Comparison of ENCODE assay signal across 14 mouse cellular contexts in the genomic region with DNA sequence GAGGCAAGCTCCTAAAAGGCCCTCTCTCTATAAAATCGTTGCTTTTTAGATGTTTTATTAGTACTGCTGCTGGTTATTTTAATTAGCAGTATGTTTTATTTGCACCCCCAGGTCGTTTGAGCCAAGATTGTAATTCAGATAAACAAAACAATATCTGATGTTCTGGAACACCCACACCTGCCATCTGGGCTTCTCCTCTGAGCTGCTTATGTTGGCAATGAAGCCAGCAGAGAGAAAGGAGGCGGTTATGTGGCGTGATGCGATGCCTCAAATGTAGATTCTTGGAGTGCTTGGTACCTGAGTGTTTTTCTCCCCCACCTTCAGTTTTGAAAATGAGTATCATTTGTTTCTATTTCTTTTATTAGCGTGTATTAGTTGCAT. TPM values are rescaled to one million over a fixed set of nuclear protein-coding genes. Genes with fewer than 3 reads are reported as not detected.
A peak's percentile ranks its signal among the peaks of the same experiment; 100 is the strongest.
DNase-seq lines count a peak whose midpoint lies in the region; ATAC-seq and TF ChIP-seq lines count a peak whose summit lies in the region.
"Had no signal": no experiment of that assay in that cellular context is flagged by ENCODE, and none has a peak within 500 bp of the region (broad histone marks: within the 10 kb centered on the region; RNA-seq: fewer than 3 reads in every experiment).

No protein-coding gene starts in this region.

- TF ChIP-seq CTCF in forebrain, postnatal 0 days (IDR thresholded peaks at IDR 0.05; ENCODE audit: low read depth), result no peak

- DNase-seq in cerebellum, adult 11-12 months, result peak; percentile 65
- peak; percentile 54 for DNase-seq in forebrain, postnatal 0 days
- DNase-seq in left cerebral cortex, postnatal 25 days (ENCODE audit: low spot score in 2 of 2), result peak; percentile 73 to 92
- DNase-seq in kidney, adult 11 months, result no peak
- DNase-seq in thymus, postnatal 25 days, result no peak
- DNase-seq: heart, adult 18-20 months; heart, postnatal 4 days had no signal

- H3K4me2 ChIP-seq in hindbrain, embryonic 13.5 days, result no peak overlapping the region
- no peak overlapping the region for H3K4me2 ChIP-seq in hindbrain, embryonic 12.5 days (replicated peaks)
- H3K4me2 ChIP-seq in forebrain, postnatal 0 days (ENCODE audit: low read depth), result no peak overlapping the region
- H3K4me2 ChIP-seq: lung, embryonic 15.5 days; midbrain, embryonic 12.5 days; neural tube, embryonic 12.5 days had no signal

- intact Hi-C loops in left cerebral cortex, postnatal 25 days (cut with DNase I), result loop anchor here (1.0 kb wide), 1 partner anchor 15 kb away; no protein-coding TSS in a partner anchor

- WGBS in hindbrain, embryonic 13.5 days, result 69% methylated on average over 6 of the region's 6 CpGs
- WGBS in hindbrain, embryonic 12.5 days, result 78% methylated on average over 6 of the region's 6 CpGs
- 46% methylated on average over 6 of the region's 6 CpGs for WGBS in forebrain, postnatal 0 days

- H3K9me3 ChIP-seq in hindbrain, embryonic 13.5 days, result no peaks in the 10 kb centered on the region
- no peaks in the 10 kb centered on the region for H3K9me3 ChIP-seq in hindbrain, embryonic 12.5 days (replicated peaks)
- H3K9me3 ChIP-seq in forebrain, postnatal 0 days (ENCODE audit: low read length), result no peaks in the 10 kb centered on the region
- H3K9me3 ChIP-seq: limb, embryonic 13.5 days; lung, embryonic 15.5 days; midbrain, embryonic 12.5 days; neural tube, embryonic 12.5 days had no signal

- peak overlapping the region; percentile 25; the same call in 1 of the 2 replicates for H3K27ac ChIP-seq in hindbrain, embryonic 13.5 days
- no peak overlapping the region for H3K27ac ChIP-seq in hindbrain, embryonic 12.5 days
- H3K27ac ChIP-seq in forebrain, postnatal 0 days (ENCODE audit: low read depth, low read length), result no peak overlapping the region
- H3K27ac ChIP-seq: limb, embryonic 13.5 days; lung, embryonic 15.5 days; midbrain, embryonic 12.5 days; neural tube, embryonic 12.5 days had no signal

- H3K27me3 ChIP-seq in hindbrain, embryonic 13.5 days, result no peaks in the 10 kb centered on the region
- peaks cover 3% of the 10 kb centered on the region; the same call in 1 of the 2 replicates for H3K27me3 ChIP-seq in hindbrain, embryonic 12.5 days
- H3K27me3 ChIP-seq in forebrain, postnatal 0 days (ENCODE audit: insufficient read depth, low read length), result no peaks in the 10 kb centered on the region
- H3K27me3 ChIP-seq: limb, embryonic 13.5 days; neural tube, embryonic 12.5 days had no signal

- no peak overlapping the region for H3K4me3 ChIP-seq in hindbrain, embryonic 13.5 days
- H3K4me3 ChIP-seq in hindbrain, embryonic 12.5 days, result no peak overlapping the region
- no peak overlapping the region for H3K4me3 ChIP-seq in forebrain, postnatal 0 days (ENCODE audit: low read depth, low read length)
- H3K4me3 ChIP-seq: limb, embryonic 13.5 days; lung, embryonic 15.5 days; midbrain, embryonic 12.5 days; neural tube, embryonic 12.5 days had no signal

- no peak overlapping the region for H3K9ac ChIP-seq in hindbrain, embryonic 13.5 days
- no peak overlapping the region for H3K9ac ChIP-seq in hindbrain, embryonic 12.5 days
- no peak overlapping the region for H3K9ac ChIP-seq in forebrain, postnatal 0 days
- H3K9ac ChIP-seq: limb, embryonic 13.5 days; lung, embryonic 15.5 days; midbrain, embryonic 12.5 days; neural tube, embryonic 12.5 days had no signal

- H3K36me3 ChIP-seq in hindbrain, embryonic 13.5 days, result no peaks in the 10 kb centered on the region
- no peaks in the 10 kb centered on the region for H3K36me3 ChIP-seq in hindbrain, embryonic 12.5 days
- H3K36me3 ChIP-seq in forebrain, postnatal 0 days (ENCODE audit: insufficient read depth), result no peaks in the 10 kb centered on the region
- H3K36me3 ChIP-seq: lung, embryonic 15.5 days; midbrain, embryonic 12.5 days; neural tube, embryonic 12.5 days had no signal

- peaks cover 58% of the 10 kb centered on the region for H3K4me1 ChIP-seq in hindbrain, embryonic 13.5 days (replicated peaks)
- H3K4me1 ChIP-seq in hindbrain, embryonic 12.5 days, result peaks cover 40% of the 10 kb centered on the region
- peaks cover 6% of the 10 kb centered on the region for H3K4me1 ChIP-seq in forebrain, postnatal 0 days (ENCODE audit: insufficient read depth)

- no peak for ATAC-seq in hindbrain, embryonic 13.5 days (ENCODE audit: low FRiP score)
- no peak for ATAC-seq in hindbrain, embryonic 12.5 days (ENCODE audit: low FRiP score)
- ATAC-seq in forebrain, postnatal 0 days, result no peak
- no peak for ATAC-seq in megakaryocyte progenitor cell, adult 5-6 weeks (replicated peaks; ENCODE audit: poor library complexity)

RNA-seq across cellular contexts. Expression of a gene that starts 18.1 kb away (rescaled TPM):
- polyA plus RNA-seq in hindbrain, embryonic 13.5 days (2015; fragmentation: Nextera tagmentation; extraction: Ambion mirVana), result 5.0 and 7.9 TPM in 2 replicates
- 15.8 and 21.5 TPM in 2 replicates for polyA plus RNA-seq in hindbrain, embryonic 12.5 days (2016; fragmentation: Nextera tagmentation; extraction: Ambion mirVana)
- 9.6 and 13.7 TPM in 2 replicates for total RNA-seq in forebrain, postnatal 0 days (2014; rRNA removed)
- 0.94 and 1.3 TPM in 2 replicates for polyA plus RNA-seq in forebrain, postnatal 0 days (2015; fragmentation: Nextera tagmentation; extraction: Ambion mirVana)
- 1 to 10 TPM; 7.4 to 7.7 TPM for total RNA-seq in left cerebral cortex, postnatal 25 days (2021)
- total RNA-seq in megakaryocyte progenitor cell, adult 5-6 weeks (2015), result 0.67 and 1.3 TPM in 2 replicates
- 0.37 and 1.0 TPM in 2 replicates for total RNA-seq in megakaryocyte progenitor cell, adult 5-6 weeks (2017)

Comparison
In these comparisons a context has a peak if more than half of its experiments do, and no peak if none do; other contexts are left out.
1. DNase-seq: peak in cerebellum, adult 11-12 months (single experiment), forebrain, postnatal 0 days (single experiment) and left cerebral cortex, postnatal 25 days (2 of 2); none in kidney, adult 11 months (single experiment) and thymus, postnatal 25 days (single experiment).